Mouse (Mus musculus) cerebellum, postnatal 36 days (tissue): Measurements from ENCODE around the gene Slc25a39.
A peak's percentile ranks its signal among the peaks of the same experiment; 100 is the strongest.

Source experiments
- DNase-seq, 2 experiments: peaks; one replicate each; pipeline ENCODE4 v3.0.0; 2021 to 2022; ENCODE audit warnings: mixed read lengths in 2 of 2

Gene Slc25a39

DNA sequence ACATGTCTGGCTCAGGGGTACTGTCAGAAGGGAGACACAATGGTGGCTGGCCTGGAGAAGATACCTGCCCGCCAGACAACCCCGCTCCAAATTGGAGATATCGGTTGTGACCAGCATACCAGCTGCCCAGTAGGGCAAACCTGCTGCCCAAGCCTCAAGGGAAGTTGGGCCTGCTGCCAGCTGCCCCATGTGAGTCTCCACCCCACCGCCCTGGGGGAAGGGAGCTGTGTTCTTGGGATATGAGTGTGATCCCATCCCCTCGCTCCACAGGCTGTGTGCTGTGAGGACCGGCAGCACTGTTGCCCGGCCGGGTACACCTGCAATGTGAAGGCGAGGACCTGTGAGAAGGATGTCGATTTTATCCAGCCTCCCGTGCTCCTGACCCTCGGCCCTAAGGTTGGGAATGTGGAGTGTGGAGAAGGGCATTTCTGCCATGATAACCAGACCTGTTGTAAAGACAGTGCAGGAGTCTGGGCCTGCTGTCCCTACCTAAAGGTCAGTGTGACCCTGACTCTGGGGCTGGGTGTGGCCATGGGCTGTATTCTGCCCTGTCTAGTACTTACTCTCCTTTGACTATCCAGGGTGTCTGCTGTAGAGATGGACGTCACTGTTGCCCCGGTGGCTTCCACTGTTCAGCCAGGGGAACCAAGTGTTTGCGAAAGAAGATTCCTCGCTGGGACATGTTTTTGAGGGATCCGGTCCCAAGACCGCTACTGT, 28.2 kb upstream of the Slc25a39 start:
- peak; percentile 33 to 46 for DNase-seq

DNA sequence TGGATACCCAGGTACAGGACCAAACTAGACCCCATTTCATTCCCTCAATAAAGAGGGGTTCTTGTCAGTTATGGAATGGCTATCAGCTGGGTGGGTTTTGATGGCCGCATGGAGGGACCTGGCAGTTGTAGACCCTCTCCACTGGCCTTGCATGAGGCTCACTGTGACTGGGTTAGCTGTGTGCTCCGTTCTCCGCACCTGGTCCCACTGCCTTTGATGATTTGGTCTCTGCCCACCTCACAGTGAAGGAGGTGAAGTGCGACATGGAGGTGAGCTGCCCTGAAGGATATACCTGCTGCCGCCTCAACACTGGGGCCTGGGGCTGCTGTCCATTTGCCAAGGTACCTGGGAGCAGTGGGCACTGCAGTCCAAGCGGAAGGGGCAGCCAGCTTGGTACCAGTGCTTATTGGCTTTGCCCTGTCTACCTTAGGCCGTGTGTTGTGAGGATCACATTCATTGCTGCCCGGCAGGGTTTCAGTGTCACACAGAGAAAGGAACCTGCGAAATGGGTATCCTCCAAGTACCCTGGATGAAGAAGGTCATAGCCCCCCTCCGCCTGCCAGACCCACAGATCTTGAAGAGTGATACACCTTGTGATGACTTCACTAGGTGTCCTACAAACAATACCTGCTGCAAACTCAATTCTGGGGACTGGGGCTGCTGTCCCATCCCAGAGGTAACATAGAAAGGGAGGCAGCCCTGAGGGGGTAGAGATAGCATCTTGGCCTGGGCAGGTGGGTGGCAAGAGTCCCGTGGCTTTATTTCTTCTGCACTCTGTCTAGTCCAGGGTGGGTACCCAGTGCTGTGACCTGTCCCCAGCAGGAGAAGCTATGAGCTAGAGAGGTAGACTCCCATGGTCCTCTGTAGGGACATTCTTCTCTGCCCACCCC, 27.3 kb upstream of the Slc25a39 start:
- DNase-seq: no peak

DNA sequence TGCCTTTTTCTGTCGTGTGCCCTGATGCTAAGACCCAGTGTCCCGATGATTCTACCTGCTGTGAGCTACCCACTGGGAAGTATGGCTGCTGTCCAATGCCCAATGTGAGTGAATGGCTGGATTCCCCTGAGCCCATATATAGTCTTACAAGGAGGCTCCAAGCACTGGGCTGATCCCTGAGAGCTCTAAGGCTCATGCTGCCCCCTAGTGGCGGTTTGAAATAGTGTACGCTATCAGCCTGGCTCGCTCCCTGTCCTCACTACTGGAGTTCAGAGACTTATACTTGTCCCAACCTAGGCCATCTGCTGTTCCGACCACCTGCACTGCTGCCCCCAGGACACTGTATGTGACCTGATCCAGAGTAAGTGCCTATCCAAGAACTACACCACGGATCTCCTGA, 26.7 kb upstream of the Slc25a39 start:
- peak; percentile 90 to 95 for DNase-seq

DNA sequence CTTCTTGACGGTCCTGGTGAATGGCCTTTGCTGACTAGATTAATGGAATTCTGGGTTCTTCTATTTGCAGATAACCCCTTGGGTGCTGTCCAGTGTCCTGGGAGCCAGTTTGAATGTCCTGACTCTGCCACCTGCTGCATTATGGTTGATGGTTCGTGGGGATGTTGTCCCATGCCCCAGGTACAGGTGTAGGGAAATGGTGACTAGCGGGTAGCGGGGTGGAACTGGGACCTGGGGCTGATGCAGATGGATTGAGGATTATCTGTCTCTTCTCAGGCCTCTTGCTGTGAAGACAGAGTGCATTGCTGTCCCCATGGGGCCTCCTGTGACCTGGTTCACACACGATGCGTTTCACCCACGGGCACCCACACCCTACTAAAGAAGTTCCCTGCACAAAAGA, 26.1 kb upstream of the Slc25a39 start:
- no peak for DNase-seq

DNA sequence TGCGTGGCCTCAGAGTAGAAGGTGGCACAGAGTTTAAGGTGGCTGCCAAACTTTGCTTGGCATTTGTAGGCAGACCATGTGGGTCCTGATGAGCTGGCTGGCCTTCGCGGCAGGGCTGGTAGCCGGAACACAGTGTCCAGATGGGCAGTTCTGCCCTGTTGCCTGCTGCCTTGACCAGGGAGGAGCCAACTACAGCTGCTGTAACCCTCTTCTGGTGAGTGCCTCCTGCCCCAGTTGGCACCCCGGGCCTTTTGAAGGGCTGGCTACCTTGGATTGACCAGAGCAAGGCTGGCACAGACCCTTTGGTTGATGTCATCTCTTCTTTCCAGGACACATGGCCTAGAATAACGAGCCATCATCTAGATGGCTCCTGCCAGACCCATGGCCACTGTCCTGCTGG, 25.1 kb upstream of the Slc25a39 start:
- DNase-seq: peak; percentile 71 to 76

DNA sequence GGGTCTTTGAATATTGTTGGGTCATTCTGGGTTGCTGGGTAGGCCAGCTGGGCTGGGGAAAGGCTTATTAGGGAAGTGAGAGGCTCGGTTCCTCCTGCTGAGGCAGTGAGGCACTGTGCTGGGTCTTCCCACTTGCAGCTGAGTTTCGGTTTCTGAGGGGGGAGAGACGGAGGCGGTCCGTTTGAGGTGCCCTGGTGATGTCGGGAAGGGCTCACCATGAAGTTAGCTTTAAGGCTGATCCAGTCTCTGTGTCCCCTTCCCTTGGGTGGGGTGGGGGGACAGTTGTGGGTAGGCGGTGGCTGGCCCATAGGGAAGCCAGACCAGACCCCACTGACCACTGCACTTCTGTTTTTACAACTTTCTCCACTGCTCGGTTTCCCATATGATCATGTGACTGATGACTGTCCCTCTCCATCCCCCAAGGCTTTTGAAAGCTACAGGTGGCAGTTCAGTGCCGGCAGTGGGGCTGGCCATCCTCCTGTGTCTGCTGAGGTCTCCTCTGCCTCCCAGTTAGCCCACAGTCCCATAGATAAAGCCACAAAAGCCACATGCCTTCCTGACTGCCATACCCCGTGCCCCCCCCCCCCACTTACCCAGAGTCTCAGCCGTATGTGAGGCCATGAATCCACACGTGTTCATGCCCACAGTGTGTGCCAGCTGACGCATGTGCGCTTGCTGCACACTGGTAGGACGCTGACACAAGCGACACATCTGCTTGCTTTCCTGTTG, 24.5 kb upstream of the Slc25a39 start:
- no peak for DNase-seq

DNA sequence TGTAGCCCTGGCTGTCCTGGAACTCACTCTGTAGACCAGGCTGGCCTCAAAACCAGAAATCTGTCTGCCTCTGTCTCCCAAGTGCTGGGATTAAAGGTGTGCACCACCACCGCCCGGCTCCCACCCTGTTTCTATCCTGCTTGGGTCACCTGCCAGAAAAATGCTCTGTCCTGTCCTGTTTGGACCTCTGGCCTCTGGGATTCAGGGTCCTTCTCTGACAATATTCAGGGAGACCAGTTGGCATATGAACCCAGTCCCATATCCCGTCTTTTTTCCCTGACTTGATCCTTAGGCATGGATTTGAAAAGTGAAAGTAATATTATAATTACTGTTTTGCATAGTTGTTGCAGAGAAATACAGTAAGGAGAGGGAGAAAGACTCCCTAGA, 24.0 kb upstream of the Slc25a39 start:
- no peak for DNase-seq

DNA sequence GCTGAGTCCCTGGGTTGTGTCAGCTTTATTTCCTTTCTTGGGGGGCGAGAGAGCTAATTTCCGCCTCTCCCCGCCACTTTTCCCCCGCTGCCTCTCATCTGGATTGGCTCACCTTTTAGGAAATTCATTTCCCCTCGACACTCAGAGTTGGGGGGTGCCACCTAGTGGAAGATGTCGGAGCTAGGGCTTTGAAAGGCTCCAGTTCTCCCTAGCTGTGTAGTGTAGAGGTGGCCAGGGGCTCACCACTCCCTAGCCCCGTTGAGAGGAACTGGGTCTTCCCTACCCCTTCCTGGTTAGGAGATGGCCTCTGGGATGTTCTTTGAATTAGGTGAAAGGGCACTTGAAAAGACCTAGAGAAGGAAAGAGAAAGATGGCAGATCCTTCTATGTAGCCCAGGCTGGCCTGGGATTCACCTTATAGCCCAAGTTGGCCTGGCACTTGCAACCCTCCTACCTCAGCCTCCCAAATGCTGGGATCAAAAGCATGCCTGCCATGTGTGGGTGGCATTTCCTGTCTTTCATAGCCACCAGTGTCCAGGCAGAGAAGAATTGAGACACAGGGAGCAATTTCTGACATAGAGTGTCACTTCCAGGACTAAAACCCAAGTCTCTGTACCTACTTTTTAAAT, 23.4 kb upstream of the Slc25a39 start:
- DNase-seq: peak; percentile 80 to 81

DNA sequence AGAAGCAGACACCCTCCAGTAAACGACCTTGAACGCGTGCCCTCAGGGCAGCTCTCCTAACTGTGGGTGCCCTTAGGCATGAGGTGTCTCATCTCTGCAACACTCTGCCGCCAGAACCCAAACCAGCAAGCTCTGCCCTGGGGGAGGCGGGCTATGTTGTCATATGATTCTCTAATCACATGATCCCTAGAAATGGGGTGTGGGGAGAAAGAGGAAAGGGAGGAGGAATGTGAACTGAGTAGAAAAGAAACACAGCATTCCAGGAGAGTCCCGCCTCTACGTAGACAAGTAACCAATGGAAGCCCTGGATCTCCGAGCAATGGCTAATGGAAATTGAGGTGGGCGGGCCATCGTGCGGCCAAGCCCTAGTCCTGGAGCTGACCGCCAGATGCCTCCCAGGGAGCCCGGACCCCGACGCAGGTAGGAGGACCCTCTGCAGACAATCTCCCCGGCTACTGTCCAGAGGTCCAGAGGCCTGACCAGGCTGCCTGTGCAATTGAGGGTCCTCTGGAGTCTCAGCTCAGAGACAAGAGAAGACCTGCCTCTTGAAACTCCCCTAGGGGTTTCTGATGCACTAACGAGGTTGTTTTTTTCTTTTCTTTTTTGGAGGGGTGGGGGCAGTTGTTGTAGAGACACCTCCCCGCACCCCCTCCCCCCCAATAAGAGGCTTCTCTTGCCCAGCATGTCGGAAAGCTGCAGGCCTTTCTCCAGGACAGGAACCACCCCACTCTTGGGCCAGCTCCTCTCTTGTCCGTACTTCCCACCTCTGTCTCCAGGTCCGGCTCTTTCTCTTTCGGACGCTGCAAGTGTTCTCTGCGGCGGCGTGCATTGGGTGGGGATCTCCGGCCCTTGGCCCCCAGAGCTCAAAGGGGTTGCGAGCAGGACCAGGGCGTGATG, 22.6 kb upstream of the Slc25a39 start, which contains the start of gene Grn:
Gene Grn (plus strand): TSS at position 195 of the 897 bp plus-strand sequence.
- peak; percentile 87 to 89 for DNase-seq

DNA sequence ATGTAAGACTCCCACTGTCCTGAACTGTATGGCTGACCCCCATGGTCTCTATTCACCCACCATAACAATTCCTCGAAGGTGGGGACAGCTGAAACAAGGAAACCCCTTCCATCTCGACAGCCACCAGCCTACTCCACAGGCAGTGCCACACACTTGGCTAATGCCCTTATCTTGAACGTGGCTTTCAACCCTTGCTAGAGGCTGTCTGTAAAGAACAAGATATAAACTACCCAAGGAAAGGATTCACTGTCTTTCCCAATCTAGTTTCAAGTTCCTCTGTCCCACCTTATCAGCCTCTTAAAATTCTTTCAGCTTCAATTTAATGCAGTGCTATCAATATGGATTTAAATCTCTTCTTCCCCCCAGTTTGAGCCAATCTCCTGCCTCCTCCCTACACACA, 21.8 kb upstream of the Slc25a39 start:
- DNase-seq: no peak

DNA sequence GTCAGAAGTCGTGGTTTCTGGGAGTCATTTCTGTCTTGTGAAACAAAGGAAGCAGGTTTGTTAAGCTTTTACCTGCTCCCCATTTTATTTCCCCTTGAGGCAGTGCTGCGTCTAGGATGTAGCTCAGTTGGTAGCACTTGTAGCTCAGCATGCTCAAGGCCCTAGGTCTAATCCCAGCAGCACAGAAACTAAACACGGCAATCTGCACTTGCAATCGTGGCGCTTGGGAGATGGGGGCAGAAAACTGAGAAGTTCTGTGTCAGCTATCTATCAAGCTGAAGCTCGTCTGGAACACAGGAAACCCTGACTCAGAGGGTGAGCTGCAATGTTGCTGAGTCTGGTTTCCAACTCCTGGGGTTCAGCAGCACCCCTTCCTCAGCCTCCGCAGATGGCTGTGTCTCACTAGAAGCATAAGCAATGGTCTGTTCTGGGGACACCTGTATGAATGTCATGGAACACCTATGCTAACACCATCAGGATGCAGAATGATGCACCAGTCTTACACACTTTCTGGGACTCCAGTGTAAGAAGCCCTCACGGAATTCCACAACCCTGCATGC, 21.3 kb upstream of the Slc25a39 start:
- DNase-seq: no peak

DNA sequence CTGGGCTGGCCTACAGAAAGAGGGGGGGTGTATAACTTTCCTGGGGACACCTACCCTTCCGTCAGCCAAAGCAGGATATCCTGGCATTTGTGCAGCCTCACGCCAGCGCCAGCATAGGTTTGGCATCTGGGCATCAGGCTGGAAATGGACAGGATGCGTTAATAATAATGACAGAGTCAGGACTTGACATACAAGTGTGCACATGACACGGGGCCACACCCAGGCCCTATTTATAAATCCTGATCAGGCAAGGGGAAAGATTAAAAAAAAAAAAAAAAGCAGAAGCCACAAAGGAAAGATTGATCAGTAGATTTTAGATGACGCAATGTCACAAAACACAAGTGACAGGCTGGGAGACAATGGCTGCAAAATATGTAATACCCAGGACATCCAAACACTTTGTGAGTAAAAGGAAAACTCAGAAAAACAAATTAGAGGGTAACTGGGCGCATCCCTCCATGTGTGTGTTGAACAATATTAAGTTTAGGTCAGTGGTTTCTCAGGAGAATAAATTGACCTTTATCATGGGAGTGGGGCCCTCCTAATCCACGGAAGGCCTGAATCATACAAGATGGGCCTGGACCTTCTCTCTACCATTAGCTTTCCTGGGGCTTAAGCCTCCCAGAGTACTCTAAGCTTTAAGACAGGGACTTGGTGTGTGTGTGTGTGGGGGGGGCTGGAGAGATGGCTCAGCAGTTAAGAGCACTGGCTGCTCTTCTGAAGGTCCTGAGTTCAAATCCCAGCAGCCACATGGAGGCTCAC, 18.0 kb upstream of the Slc25a39 start:
- DNase-seq: no peak

DNA sequence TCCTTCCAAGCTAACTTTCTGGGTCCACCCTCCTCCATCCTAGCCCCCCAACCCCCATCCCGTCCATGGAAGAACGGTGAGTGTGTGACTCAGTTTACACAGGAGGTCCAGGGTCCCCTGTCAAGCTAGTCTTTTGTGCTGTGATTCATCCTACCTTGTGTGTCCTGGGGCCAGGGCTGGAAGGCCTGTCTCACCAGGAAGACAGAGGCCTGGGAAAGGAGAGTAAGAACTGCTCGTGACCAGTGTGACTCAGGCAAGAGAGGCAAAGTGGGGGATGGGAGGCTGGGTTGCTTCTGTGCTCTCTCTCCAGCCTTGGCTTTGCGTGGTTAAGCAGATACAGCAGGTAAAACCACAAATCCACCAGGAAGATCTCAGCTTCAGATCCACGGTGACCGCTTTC, 16.9 kb upstream of the Slc25a39 start:
- DNase-seq: no peak

DNA sequence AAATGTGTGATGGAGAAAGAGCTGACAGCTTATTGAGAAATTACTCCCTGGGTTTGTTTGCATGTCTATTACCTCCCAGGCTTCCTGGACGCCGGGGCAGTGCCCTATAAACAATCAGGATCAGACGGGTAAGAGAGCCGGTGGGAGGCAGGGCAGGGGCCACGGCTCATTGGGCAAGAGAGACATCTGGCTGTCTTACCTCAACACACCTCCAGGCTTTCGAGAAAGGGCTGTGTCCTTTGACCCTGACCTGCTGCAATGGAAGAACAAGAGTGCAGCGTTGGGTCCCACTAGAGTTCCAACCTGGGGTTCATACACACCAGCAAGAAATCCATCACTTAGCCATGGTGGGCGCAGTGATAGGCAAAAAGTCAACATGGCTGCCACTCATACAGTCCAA, 13.8 kb upstream of the Slc25a39 start:
- DNase-seq: no peak

DNA sequence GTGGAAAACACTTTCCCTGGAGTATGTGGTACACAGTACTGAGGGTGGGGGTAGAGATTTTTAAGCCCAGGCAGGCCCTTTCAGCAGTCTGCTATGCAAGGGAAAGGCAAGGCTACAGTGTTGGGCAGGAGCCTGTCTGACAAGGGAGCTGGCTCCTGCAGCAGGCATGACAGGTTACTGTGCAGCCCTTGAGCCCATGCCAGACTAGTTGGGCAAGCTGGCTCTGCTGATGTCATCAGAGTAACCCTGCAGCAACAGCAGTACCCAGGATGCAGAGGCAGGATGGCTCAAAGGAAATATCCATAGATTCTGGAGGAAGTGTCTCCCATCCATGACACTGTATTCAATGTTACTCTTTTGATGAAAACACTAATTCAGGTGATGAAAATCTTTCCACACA, 11.1 kb upstream of the Slc25a39 start:
- DNase-seq: no peak

DNA sequence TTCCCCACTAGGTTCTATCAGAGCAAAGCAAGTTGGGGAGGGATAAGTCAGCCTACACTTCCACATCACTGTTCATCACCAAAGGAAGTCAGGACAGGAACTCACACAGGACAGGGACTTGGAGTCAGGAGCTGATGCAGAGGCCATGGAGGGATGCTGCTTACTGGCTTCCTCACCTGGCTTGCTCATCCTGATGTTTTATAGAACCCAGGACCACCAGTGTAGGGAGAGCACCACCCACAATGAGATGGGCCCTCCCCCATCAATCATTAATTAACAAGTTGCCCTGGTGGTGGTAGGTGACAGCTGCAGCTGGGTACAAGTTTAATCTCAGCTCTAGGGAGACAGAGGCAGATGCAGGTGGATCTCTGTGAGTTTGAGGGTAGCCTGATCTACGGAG, 9.4 kb upstream of the Slc25a39 start:
- DNase-seq: no peak

DNA sequence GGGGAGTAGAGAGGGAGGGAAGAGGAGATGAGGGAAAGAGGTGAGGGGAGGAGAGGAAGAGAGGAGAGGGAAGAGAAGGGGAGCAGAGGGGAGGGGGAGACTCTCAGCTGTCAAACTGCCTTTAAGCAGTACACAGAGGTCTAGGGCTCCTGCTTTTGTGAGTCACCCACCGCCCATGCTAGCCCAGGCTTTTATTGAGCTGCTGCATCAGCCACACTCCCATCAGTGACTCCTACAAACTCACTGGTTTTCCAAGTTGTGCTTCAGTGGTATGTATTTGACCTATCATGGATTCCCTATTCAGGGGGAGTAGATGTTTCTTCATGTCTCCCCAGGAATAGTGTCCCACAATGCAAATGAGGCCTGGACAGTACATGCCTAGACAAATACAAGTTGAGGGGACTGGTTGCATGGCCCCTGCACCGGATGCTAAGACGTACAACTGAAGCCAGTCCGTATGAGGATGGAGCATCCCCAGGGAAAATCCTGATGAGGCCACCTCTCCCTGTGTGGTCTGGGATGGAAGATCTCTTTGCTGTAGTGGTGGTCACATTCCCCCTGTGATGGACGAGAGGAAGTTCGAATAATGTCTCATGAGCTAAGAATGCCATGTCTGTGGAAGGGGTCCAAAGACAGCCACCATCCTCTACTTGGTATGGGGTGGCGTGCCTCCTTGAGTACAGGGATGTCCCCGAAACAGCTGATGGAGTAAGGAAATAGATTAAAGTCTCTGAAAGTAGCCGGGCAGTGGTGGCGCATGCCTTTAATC, 7.5 kb upstream of the Slc25a39 start:
- no peak for DNase-seq

DNA sequence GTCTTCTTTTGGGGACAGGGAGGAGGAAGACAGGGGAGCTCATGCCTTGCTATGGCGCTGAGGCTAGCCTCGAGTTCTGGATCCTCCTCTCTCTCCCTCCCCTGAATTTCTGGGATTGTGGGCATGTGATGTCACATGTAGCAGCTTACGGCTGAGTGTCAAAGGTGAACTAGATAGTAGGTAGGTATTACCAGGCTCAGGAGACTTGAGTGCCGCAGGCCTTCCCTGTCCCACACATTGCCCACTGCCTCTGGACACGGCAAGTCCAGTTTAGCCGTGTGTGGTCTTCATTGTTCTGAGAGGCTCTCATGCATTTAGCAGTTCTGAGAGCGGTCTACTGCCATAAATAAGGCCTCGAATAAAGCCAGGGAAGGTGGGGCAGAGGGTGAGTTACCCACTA, 5.3 kb upstream of the Slc25a39 start:
- DNase-seq: no peak

DNA sequence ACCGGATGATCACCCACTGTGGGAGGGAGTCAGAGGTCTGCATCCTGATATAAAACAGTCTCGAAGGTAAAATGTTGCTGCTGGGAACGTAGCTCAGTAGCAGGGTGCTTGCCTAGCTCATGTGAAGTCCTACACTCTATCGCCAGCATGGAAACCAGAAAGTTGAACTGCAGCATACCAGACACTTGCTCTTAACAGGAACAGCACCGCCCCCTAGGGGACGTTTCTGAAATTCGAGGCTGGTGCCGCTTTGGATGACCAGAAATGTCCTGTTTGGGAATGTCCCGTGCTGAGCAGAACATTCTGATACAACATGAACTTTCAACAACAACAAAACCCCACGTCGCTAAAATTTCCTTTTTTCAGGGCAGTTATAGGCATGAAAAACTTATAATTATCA, 4.0 kb upstream of the Slc25a39 start:
- peak; percentile 95 to 96 for DNase-seq

DNA sequence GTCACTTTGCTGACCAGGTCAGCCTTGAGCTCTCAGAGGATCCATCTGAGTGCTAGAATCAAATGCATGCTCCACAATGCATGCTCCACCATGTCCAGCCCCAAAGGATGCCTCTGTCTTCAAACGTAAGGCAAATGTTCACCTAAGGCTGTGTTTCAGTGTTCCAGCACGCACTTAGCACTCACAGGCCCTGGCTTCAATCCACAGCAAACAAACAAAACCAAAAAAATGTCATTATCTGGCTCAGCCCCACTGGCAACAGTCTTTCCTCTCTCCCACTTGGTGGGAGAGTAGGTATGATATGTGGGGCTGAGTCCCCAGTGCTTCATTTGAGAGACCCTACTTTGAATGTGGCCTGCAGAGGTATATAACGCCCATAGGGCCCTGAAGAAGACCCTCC, 3.3 kb upstream of the Slc25a39 start:
- no peak for DNase-seq
